Mouse (Mus musculus) ES-E14 (cell line): ENCODE data around the gene Arl15.

ENCODE experiments used
- MAFK ChIP-seq: IDR thresholded peaks from 2 replicates; pipeline ENCODE4 v1.6.1; 2014; ENCODE audit warnings: mild to moderate bottlenecking, low read depth, low read length, inconsistent platforms; ENCODE audit not compliant: insufficient read depth
- ZC3H11A ChIP-seq: IDR thresholded peaks from 2 replicates; pipeline ENCODE4 v1.6.1; 2012; ENCODE audit warnings: low read depth, mild to moderate bottlenecking, inconsistent platforms, low read length, borderline replicate concordance

- TF ChIP-seq MAFK, result no peak
- TF ChIP-seq ZC3H11A, result no peak
These were observed 198.8 kb downstream of the Arl15 start for GRCm38 (mm10) chr13:113993066-113993465.
